Mouse (Mus musculus) olfactory bulb, adult 2 months (tissue): ENCODE measurements around the gene Dlec1.

Source experiments
- CTCF ChIP-seq: fragments of 200-500 bp; IDR thresholded peaks from 2 replicates; pipeline ENCODE4 v1.5.1; 2012; ENCODE audit warnings: low read depth, mild to moderate bottlenecking, low read length, moderate library complexity; ENCODE audit not compliant: insufficient read depth
- POLR2A ChIP-seq: fragments of 200-500 bp; IDR thresholded peaks from 2 replicates; pipeline ENCODE4 v1.6.1; 2012; ENCODE audit warnings: mild to moderate bottlenecking, low read depth, low read length, moderate library complexity; ENCODE audit not compliant: insufficient read depth

DNA sequence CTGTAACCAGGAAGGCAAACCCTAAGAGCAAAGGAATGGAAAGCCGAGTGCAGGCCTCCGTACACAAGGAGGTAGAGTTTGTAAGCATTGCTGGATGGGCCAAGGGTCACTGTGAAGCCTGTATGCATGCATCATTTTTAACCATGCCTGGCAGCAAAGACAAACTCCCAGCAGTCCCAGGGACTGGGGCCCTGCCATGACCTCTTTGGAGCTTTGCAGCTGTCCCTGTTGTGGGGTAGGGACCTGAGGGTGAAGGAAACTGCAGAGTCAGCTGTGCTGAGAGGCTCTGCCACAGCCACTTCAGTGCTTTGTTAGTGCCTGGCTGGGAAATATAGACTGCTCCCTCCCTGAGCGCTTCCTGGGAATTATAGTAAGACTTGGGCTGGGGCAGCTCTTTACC is 8.4 kb downstream of the Dlec1 start:
- TF ChIP-seq CTCF (no peak), POLR2A (no peak)
